In the genomic region with DNA sequence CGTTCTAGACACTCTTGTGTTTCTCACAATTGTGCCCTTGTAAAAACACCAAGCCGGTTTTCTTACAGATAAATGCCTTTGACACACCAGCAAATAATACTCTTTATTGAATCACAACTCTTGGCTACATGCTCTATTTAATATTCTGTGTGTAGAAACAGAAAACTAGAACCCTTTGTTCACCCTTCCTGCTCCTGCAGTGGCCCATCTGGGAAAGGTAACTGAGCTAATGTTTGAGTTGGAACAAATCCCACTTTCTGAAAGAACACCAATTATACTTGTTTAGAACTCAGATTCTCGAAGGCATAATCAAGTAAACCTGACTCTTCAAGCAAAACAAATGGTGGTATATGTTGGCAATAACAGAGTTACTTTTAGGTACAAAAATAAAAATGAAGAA, we compare ENCODE assay signal across 27 mouse cellular contexts. TPM values are rescaled to one million over a fixed set of nuclear protein-coding genes. Genes with fewer than 3 reads are reported as not detected.
DNase-seq lines count a peak whose midpoint lies in the region; ATAC-seq and TF ChIP-seq lines count a peak whose summit lies in the region.
"Had no signal": no experiment of that assay in that cellular context is flagged by ENCODE, and none has a peak within 500 bp of the region (broad histone marks: within the 10 kb centered on the region; RNA-seq: fewer than 3 reads in every experiment).

No protein-coding gene starts in this region.

- no peak for TF ChIP-seq CTCF in intestine, postnatal 0 days (IDR thresholded peaks at IDR 0.05; ENCODE audit: low read depth)
- no peak for TF ChIP-seq CTCF in liver, postnatal 0 days (IDR thresholded peaks at IDR 0.05; ENCODE audit: low read depth)

- 50% methylated on average over 3 of the region's 3 CpGs for WGBS in intestine, postnatal 0 days
- WGBS in intestine, embryonic 16.5 days, result 58% methylated on average over 3 of the region's 3 CpGs
- WGBS in liver, postnatal 0 days (ENCODE audit: insufficient replicate concordance), result 53% methylated on average over 3 of the region's 3 CpGs
- WGBS in limb, embryonic 10.5 days, result 76% methylated on average over 3 of the region's 3 CpGs

- peak; percentile 57; the same call in 1 of the 2 replicates for ATAC-seq in cerebellum, adult (ENCODE audit: insufficient number of reproducible peaks, low FRiP score, low TSS enrichment)
- no peak for ATAC-seq in intestine, postnatal 0 days
- no peak for ATAC-seq in intestine, embryonic 16.5 days
- ATAC-seq in liver, postnatal 0 days, result peak; percentile 56; the same call in 1 of the 2 replicates
- ATAC-seq: activated CD4-positive, CD25-positive, alpha-beta regulatory T cell, adult 4 months; forebrain, embryonic 16.5 days had no signal

- H3K4me1 ChIP-seq in intestine, postnatal 0 days (replicated peaks; ENCODE audit: control insufficient read depth, insufficient read depth, low read length), result 0 out of 2 replicates have a peak, but pooled peaks cover 2% of the 10 kb centered on the region
- H3K4me1 ChIP-seq in intestine, embryonic 16.5 days (ENCODE audit: control insufficient read depth, insufficient read depth, low read length), result peaks cover 4% of the 10 kb centered on the region; the same call in 1 of the 2 replicates
- H3K4me1 ChIP-seq in liver, postnatal 0 days (ENCODE audit: insufficient read depth), result peaks cover 25% of the 10 kb centered on the region
- H3K4me1 ChIP-seq in limb, embryonic 10.5 days, result peaks cover 5% of the 10 kb centered on the region
- H3K4me1 ChIP-seq: midbrain, embryonic 12.5 days; neural tube, embryonic 12.5 days had no signal

- no peak for TF ChIP-seq EP300 in liver, postnatal 0 days (IDR thresholded peaks at IDR 0.05; ENCODE audit: low read depth)

- H3K27me3 ChIP-seq in intestine, postnatal 0 days (replicated peaks; ENCODE audit: control insufficient read depth, insufficient read depth, low read length), result no peaks in the 10 kb centered on the region
- no peaks in the 10 kb centered on the region for H3K27me3 ChIP-seq in intestine, embryonic 16.5 days (replicated peaks; ENCODE audit: control insufficient read depth, insufficient read depth, low read length)
- H3K27me3 ChIP-seq in liver, postnatal 0 days (ENCODE audit: insufficient read depth, low read length), result no peaks in the 10 kb centered on the region
- H3K27me3 ChIP-seq in limb, embryonic 10.5 days (ENCODE audit: low read depth, poor library complexity, severe bottlenecking), result no peaks in the 10 kb centered on the region
- H3K27me3 ChIP-seq: CH12.LX; megakaryocyte, embryonic 14.5 days; midbrain, embryonic 12.5 days; neural tube, embryonic 12.5 days had no signal

- 0 out of 2 replicates have a peak overlapping the region, but pooled peaks have one; percentile 17 for H3K4me2 ChIP-seq in intestine, postnatal 0 days (replicated peaks; ENCODE audit: low read depth)
- no peak overlapping the region for H3K4me2 ChIP-seq in intestine, embryonic 16.5 days (ENCODE audit: low read depth, low read length)
- peak overlapping the region; percentile 23; the same call in 1 of the 2 replicates for H3K4me2 ChIP-seq in liver, postnatal 0 days (ENCODE audit: low read depth, low read length)
- H3K4me2 ChIP-seq: hindbrain, embryonic 14.5 days; midbrain, embryonic 12.5 days; neural tube, embryonic 12.5 days had no signal

- H3K27ac ChIP-seq in intestine, postnatal 0 days (ENCODE audit: low read depth, low read length), result no peak overlapping the region
- H3K27ac ChIP-seq in intestine, embryonic 16.5 days (ENCODE audit: low read length), result no peak overlapping the region
- H3K27ac ChIP-seq in liver, postnatal 0 days (ENCODE audit: low read depth), result 0 out of 2 replicates have a peak overlapping the region, but pooled peaks have one; percentile 7
- H3K27ac ChIP-seq in limb, embryonic 10.5 days, result no peak overlapping the region
- H3K27ac ChIP-seq: hindbrain, embryonic 14.5 days; midbrain, embryonic 12.5 days; neural tube, embryonic 12.5 days had no signal

- no peaks in the 10 kb centered on the region for H3K36me3 ChIP-seq in intestine, postnatal 0 days (ENCODE audit: control insufficient read depth, insufficient read depth)
- no peaks in the 10 kb centered on the region for H3K36me3 ChIP-seq in intestine, embryonic 16.5 days (ENCODE audit: control insufficient read depth, insufficient read depth, low read length)
- no peaks in the 10 kb centered on the region for H3K36me3 ChIP-seq in liver, postnatal 0 days (replicated peaks; ENCODE audit: insufficient read depth, low read length)
- H3K36me3 ChIP-seq in limb, embryonic 10.5 days, result no peaks in the 10 kb centered on the region
- H3K36me3 ChIP-seq: midbrain, embryonic 12.5 days; neural tube, embryonic 12.5 days had no signal

- DNase-seq in cerebellum, adult 11-12 months, result no peak
- no peak for DNase-seq in liver, postnatal 0 days
- DNase-seq in limb, embryonic 10.5 days (ENCODE audit: low spot score), result no peak
- no peak for DNase-seq in adrenal gland, adult 8-10 months
- DNase-seq: adrenal gland, adult 2 months; cerebellum, adult 11 months; cerebellum, postnatal 14 days; gastrocnemius, postnatal 10 days; heart, postnatal 36 days; kidney, adult 2 months; kidney, postnatal 4 days; lung, postnatal 4 days; right cerebral cortex, adult 18-20 months; thymus, postnatal 14 days had no signal

- H3K9ac ChIP-seq in intestine, postnatal 0 days (ENCODE audit: low read depth, low read length), result no peak overlapping the region
- H3K9ac ChIP-seq in intestine, embryonic 16.5 days (ENCODE audit: low read depth, low read length), result no peak overlapping the region
- no peak overlapping the region for H3K9ac ChIP-seq in liver, postnatal 0 days (replicated peaks)
- H3K9ac ChIP-seq: hindbrain, embryonic 14.5 days; liver, embryonic 14.5 days; midbrain, embryonic 12.5 days; neural tube, embryonic 12.5 days had no signal

- H3K9me3 ChIP-seq in intestine, postnatal 0 days (ENCODE audit: control insufficient read depth), result no peaks in the 10 kb centered on the region
- no peaks in the 10 kb centered on the region for H3K9me3 ChIP-seq in intestine, embryonic 16.5 days (ENCODE audit: control insufficient read depth, low read length)
- H3K9me3 ChIP-seq in liver, postnatal 0 days (ENCODE audit: low read length), result no peaks in the 10 kb centered on the region
- no peaks in the 10 kb centered on the region for H3K9me3 ChIP-seq in limb, embryonic 10.5 days (replicated peaks)
- H3K9me3 ChIP-seq: megakaryocyte, embryonic 14.5 days; midbrain, embryonic 12.5 days; neural tube, embryonic 12.5 days had no signal

- H3K4me3 ChIP-seq in intestine, postnatal 0 days (ENCODE audit: low read depth, low read length), result no peak overlapping the region
- H3K4me3 ChIP-seq in intestine, embryonic 16.5 days (ENCODE audit: low read length), result no peak overlapping the region
- H3K4me3 ChIP-seq in liver, postnatal 0 days (ENCODE audit: low read depth, low read length), result no peak overlapping the region
- H3K4me3 ChIP-seq in limb, embryonic 10.5 days, result no peak overlapping the region
- H3K4me3 ChIP-seq: erythroblast, embryonic 14.5 days; megakaryocyte, embryonic 14.5 days; midbrain, embryonic 12.5 days; myocyte; neural tube, embryonic 12.5 days had no signal

RNA-seq across cellular contexts. Expression of gene Clcn3, which starts 17.4 kb away (rescaled TPM):
- 22.2 and 24.2 TPM in 2 replicates for polyA plus RNA-seq in intestine, postnatal 0 days (2015; fragmentation: Nextera tagmentation; extraction: Ambion mirVana)
- polyA plus RNA-seq in intestine, embryonic 16.5 days (2015; fragmentation: Nextera tagmentation; extraction: Ambion mirVana), result 30.2 and 30.4 TPM in 2 replicates
- polyA plus RNA-seq in liver, postnatal 0 days (2015; fragmentation: Nextera tagmentation; extraction: Ambion mirVana), result 22.9 and 23.3 TPM in 2 replicates
- polyA plus RNA-seq in limb, embryonic 10.5 days (2016; fragmentation: Nextera tagmentation; extraction: Ambion mirVana), result 10.9 and 11.8 TPM in 2 replicates
- total RNA-seq in adrenal gland, adult 8-10 months (2022), result 10 to 100 TPM; 50.9 to 68.9 (median 60.7) TPM

RNA-seq across cellular contexts. Expression of gene Nek1, which starts 27.3 kb away (rescaled TPM):
- 5.0 and 5.5 TPM in 2 replicates for polyA plus RNA-seq in intestine, postnatal 0 days (2015; fragmentation: Nextera tagmentation; extraction: Ambion mirVana)
- polyA plus RNA-seq in intestine, embryonic 16.5 days (2015; fragmentation: Nextera tagmentation; extraction: Ambion mirVana), result 13.4 and 17.1 TPM in 2 replicates
- polyA plus RNA-seq in liver, postnatal 0 days (2015; fragmentation: Nextera tagmentation; extraction: Ambion mirVana), result 3.4 and 4.4 TPM in 2 replicates
- polyA plus RNA-seq in limb, embryonic 10.5 days (2016; fragmentation: Nextera tagmentation; extraction: Ambion mirVana), result 14.7 and 18.3 TPM in 2 replicates
- 10 to 100 TPM; 17.6 to 25.2 (median 23.8) TPM for total RNA-seq in adrenal gland, adult 8-10 months (2022)

Comparison
In these comparisons a context has a peak if more than half of its experiments do, and no peak if none do; other contexts are left out.
1. ATAC-seq: peak in cerebellum, adult (single experiment) and liver, postnatal 0 days (single experiment); none in intestine, postnatal 0 days (single experiment) and intestine, embryonic 16.5 days (single experiment).